Mouse (Mus musculus) heart, adult 2 months (tissue): ENCODE data around the gene Ak2. TPM values are rescaled to one million over a fixed set of nuclear protein-coding genes. Genes with fewer than 3 reads are reported as not detected.

Source experiments
- DNase-seq, 2 experiments: peaks; one replicate each; pipeline ENCODE4 v3.0.0; 2021
- H3K27ac ChIP-seq: fragments of 200-600 bp; 2 replicates; pipeline ENCODE4 v1.8.1; 2022
- H3K27me3 ChIP-seq: fragments of 200-500 bp; 2 replicates; pipeline ENCODE4 v1.6.1; 2012; ENCODE audit warnings: mild to moderate bottlenecking, low read length, inconsistent platforms, mixed read lengths; ENCODE audit not compliant: control insufficient read depth, insufficient read depth
- H3K36me3 ChIP-seq: fragments of 200-500 bp; 2 replicates; pipeline ENCODE4 v1.6.1; 2012; ENCODE audit warnings: low read length, inconsistent platforms; ENCODE audit not compliant: control insufficient read depth, insufficient read depth
- H3K4me1 ChIP-seq: fragments of 200-500 bp; 2 replicates; pipeline ENCODE4 v1.6.1; 2011; ENCODE audit warnings: low read length; ENCODE audit not compliant: control insufficient read depth, insufficient read depth
- H3K4me3 ChIP-seq: fragments of 200-600 bp; 2 replicates; pipeline ENCODE4 v1.8.1; 2022
- H3K79me2 ChIP-seq: fragments of 200-500 bp; replicated peaks from 2 replicates; pipeline ENCODE4 v1.6.1; 2012; ENCODE audit warnings: mild to moderate bottlenecking, inconsistent platforms, low read length, moderate library complexity, mixed read lengths; ENCODE audit not compliant: control insufficient read depth, insufficient read depth
- H3K9ac ChIP-seq: fragments of 200-500 bp; 2 replicates; pipeline ENCODE4 v1.6.1; 2012; ENCODE audit warnings: low read depth, mild to moderate bottlenecking, control low read depth, inconsistent platforms, low read length, mixed read lengths
- CTCF ChIP-seq: fragments of 200-600 bp; IDR thresholded peaks from 2 replicates; pipeline ENCODE4 v1.8.1; 2022; ENCODE audit warnings: antibody characterized with exemption, mild to moderate bottlenecking, moderate library complexity
- EP300 ChIP-seq: fragments of 200-500 bp; IDR thresholded peaks from 2 replicates; pipeline ENCODE4 v1.6.1; 2011; ENCODE audit warnings: low read depth, low read length, control low read depth; ENCODE audit not compliant: insufficient read depth
- POLR2A ChIP-seq: fragments of 200-500 bp; IDR thresholded peaks from 2 replicates; pipeline ENCODE4 v1.6.1; 2011; ENCODE audit warnings: mild to moderate bottlenecking, low read depth, low read length, control low read depth; ENCODE audit not compliant: insufficient read depth
- WGBS: fragments of 180-500 bp; shearing (Covaris S2); methylation state at CpG from one replicate; pipeline ENCODE4 v1.1.7; 2018; 5-methylcytosine and 5-hydroxymethylcytosine counted together
- intact Hi-C: fragments of 180-260 bp; cut with DNase I; formaldehyde crosslinking; loops from one replicate; pipeline ENCODE4 v1.15.1; 2025
- polyA plus RNA-seq: library from polyadenylated mRNA; depleted of rRNA; stranded (reverse); fragments of >200 nt; gene quantifications from 2 replicates; pipeline ENCODE4 v1.2.3, GENCODE M21; 2012; rRNA removed
- total RNA-seq, 2 experiments: library from RNA; stranded (reverse); gene quantifications; 2 replicates each; pipeline ENCODE4 v1.2.3; 2021

Ak2 gene
- total and polyA plus RNA-seq, 3 experiments, result 43.4 to 70.5 (median 63.1) TPM

GRCm38 (mm10) chr4:129059922-129060321 is 68.2 kb downstream of the Ak2 start:
- no peak for DNase-seq
- Histone ChIP-seq H3K4me3 (peak overlapping the region; percentile 94; the same call in 1 of the 2 replicates), H3K4me1 (no peaks in the 10 kb centered on the region; the same call in none of the 2 replicates), H3K79me2 (no peaks in the 10 kb centered on the region), H3K27me3 (no peaks in the 10 kb centered on the region), H3K27ac (peak overlapping the region; percentile 0; the same call in 1 of the 2 replicates), H3K36me3 (no peaks in the 10 kb centered on the region; the same call in 1 of the 2 replicates), H3K9ac (no peak overlapping the region)
- WGBS, result 49% methylated on average over 4 of the region's 4 CpGs
- intact Hi-C loops, result loop anchor here (2.0 to 5.0 kb wide), 4 partner anchors 38 to 338 kb away; partner anchors contain the start of genes S100pbp and Yars
- TF ChIP-seq CTCF, result no peak
- TF ChIP-seq EP300, result no peak
- TF ChIP-seq POLR2A, result no peak

Other genes with a start within 250 kb of the Ak2 start
- gene A3galt2, start 236.6 kb upstream of the Ak2 start, total RNA-seq, result under 1 TPM; 0.08 to 0.16 TPM
- 0.15 and 0.37 TPM in 2 replicates for gene A3galt2, start 236.6 kb upstream of the Ak2 start, polyA plus RNA-seq
- 10 to 100 TPM; 11.9 to 12.8 TPM for gene Zfp362, start 185.9 kb upstream of the Ak2 start, total RNA-seq
- 13.2 and 18.8 TPM in 2 replicates for gene Zfp362, start 185.9 kb upstream of the Ak2 start, polyA plus RNA-seq
- gene Trim62, start 108.4 kb upstream of the Ak2 start, total RNA-seq, result 1 to 10 TPM; 1.2 to 1.5 TPM
- 1.2 and 1.3 TPM in 2 replicates for gene Trim62, start 108.4 kb upstream of the Ak2 start, polyA plus RNA-seq
- 1 to 10 TPM; 2.0 to 3.0 TPM for gene Azin2, start 29.5 kb upstream of the Ak2 start, total RNA-seq
- 3.2 and 3.7 TPM in 2 replicates for gene Azin2, start 29.5 kb upstream of the Ak2 start, polyA plus RNA-seq
- 10 to 100 TPM; 27.1 to 28.1 TPM for gene Rnf19b, start 66.3 kb downstream of the Ak2 start, total RNA-seq
- gene Rnf19b, start 66.3 kb downstream of the Ak2 start, polyA plus RNA-seq, result 21.1 and 24.7 TPM in 2 replicates
- not detected for gene Tmem54, start 113.6 kb downstream of the Ak2 start, total RNA-seq
- gene Tmem54, start 113.6 kb downstream of the Ak2 start, polyA plus RNA-seq, result 0.23 TPM in 1 of 2 replicates, not detected in the other
- gene Hpca, start 130.1 kb downstream of the Ak2 start, total RNA-seq, result under 1 TPM in 1 of 2 experiments, not detected in 1; 0.14 TPM
- gene Hpca, start 130.1 kb downstream of the Ak2 start, polyA plus RNA-seq, result 0.23 and 0.62 TPM in 2 replicates
- 100 to 1,000 TPM; 338 to 388 TPM for gene Fndc5, start 145.0 kb downstream of the Ak2 start, total RNA-seq
- 197 and 335 TPM in 2 replicates for gene Fndc5, start 145.0 kb downstream of the Ak2 start, polyA plus RNA-seq
- gene S100pbp, start 197.8 kb downstream of the Ak2 start, total RNA-seq, result 10 to 100 TPM; 10.2 to 14.2 TPM
- 6.6 and 13.3 TPM in 2 replicates for gene S100pbp, start 197.8 kb downstream of the Ak2 start, polyA plus RNA-seq
- 10 to 100 TPM; 26.3 to 29.7 TPM for gene Yars, start 197.8 kb downstream of the Ak2 start, total RNA-seq
- gene Yars, start 197.8 kb downstream of the Ak2 start, polyA plus RNA-seq, result 10.4 and 18.4 TPM in 2 replicates